Mouse (Mus musculus): ENCODE data around the gene Lmna.

GRCm38 (mm10) chr3:88537146-88537545 is 27.4 kb upstream of the Lmna start:
- TF ChIP-seq CTCF (IDR thresholded peaks at IDR 0.05; ENCODE audit: extremely low read depth, insufficient read length, insufficient replicate concordance, low read depth, low read length): no peak
- no peak for TF ChIP-seq POLR2A (IDR thresholded peaks at IDR 0.05; ENCODE audit: low read depth, low read length)

All from small intestine, adult 2 months (tissue).